Mouse (Mus musculus) limb, embryonic 10.5 days (tissue): ENCODE results near the gene Dnm1. TPM values are rescaled to one million over a fixed set of nuclear protein-coding genes. Genes with fewer than 3 reads are reported as not detected.
"Not testable (repeated sequence)": the region's sequence is repeated elsewhere in the genome, so short reads cannot be mapped to it uniquely, and the experiment has no call there.

Source experiments
- DNase-seq: peaks from one replicate; pipeline ENCODE4 v3.0.0-alpha.2; 2017; ENCODE audit warnings: low spot score
- H3K27ac ChIP-seq: fragments of 300-500 bp; sonication (generic); 2 replicates; pipeline ENCODE4 v1.5.1; 2016; ENCODE audit warnings: mild to moderate bottlenecking
- H3K27me3 ChIP-seq: fragments of 300-500 bp; sonication (generic); 2 replicates; pipeline ENCODE4 v1.6.1; 2016; ENCODE audit warnings: low read depth, mild to moderate bottlenecking; ENCODE audit not compliant: poor library complexity, severe bottlenecking
- H3K36me3 ChIP-seq: fragments of 300-500 bp; sonication (generic); 2 replicates; pipeline ENCODE4 v1.6.1; 2016; ENCODE audit warnings: mild to moderate bottlenecking, moderate library complexity
- H3K4me1 ChIP-seq: fragments of 300-500 bp; sonication (generic); 2 replicates; pipeline ENCODE4 v1.6.1; 2016
- H3K4me3 ChIP-seq: fragments of 300-500 bp; sonication (generic); 2 replicates; pipeline ENCODE4 v1.5.1; 2016; ENCODE audit warnings: mild to moderate bottlenecking, moderate library complexity
- H3K9me3 ChIP-seq: fragments of 300-500 bp; sonication (generic); replicated peaks from 2 replicates; pipeline ENCODE4 v1.6.1; 2016; ENCODE audit warnings: mild to moderate bottlenecking
- WGBS: fragments of 180-500 bp; shearing (Covaris S2); methylation state at CpG from one replicate; pipeline ENCODE4 v1.1.7; 2016; 5-methylcytosine and 5-hydroxymethylcytosine counted together
- polyA plus RNA-seq: library from polyadenylated mRNA; unstranded; fragments of >200 nt; fragmentation: Nextera tagmentation; extraction: Ambion mirVana; gene quantifications from 2 replicates; pipeline ENCODE4 v1.2.1, GENCODE M21; 2016

Gene Dnm1
- polyA plus RNA-seq, 1 experiment from 2014 or later, result 33.6 TPM

DNA sequence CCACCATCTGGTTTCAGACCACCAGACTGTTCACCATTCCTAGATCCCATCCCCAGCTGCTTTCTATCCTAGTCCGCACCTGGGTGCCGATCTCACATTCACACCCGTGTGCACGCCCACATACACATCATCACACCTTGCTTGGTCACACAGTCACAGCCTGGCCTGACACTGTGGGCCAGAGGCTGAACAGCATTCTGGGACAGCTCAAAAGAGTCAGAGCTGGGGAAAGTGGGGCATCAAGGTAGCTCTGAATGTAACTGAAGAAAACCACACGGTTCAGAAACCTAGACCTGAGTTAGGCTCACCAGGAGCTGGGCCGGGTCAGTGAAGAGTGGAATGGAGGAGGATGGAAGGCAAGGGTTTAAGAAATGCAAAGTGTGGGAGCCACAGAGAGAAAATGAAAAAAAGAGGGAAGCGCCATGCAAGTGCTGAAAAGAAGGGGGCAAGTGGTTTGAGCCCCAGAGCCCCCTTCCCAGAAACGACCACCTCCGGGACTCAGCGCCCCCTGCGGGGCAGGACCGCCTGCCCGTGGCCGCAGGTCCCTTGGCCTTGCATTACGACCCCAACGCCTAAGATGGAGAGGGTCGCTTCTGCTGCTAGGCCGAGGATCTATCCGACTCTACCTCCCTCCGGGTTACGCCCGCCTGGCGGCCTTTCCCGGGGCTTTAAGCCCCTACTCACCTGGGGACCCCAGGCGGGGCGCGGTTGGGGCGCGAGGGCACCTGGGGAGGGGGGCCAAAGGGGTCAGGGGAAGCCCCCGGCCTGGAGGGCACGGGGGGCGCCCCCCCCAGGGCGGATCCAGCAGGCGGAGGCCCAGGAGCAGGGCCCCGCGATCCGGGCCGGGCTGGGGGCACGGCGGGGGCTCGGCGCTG is 41.5 kb downstream of the Dnm1 start:
- Histone ChIP-seq H3K9me3 (no peaks in the 10 kb centered on the region), H3K4me3 (peak overlapping the region; percentile 67), H3K4me1 (peaks cover 78% of the 10 kb centered on the region), H3K36me3 (peaks cover 71% of the 10 kb centered on the region), H3K27me3 (no peaks in the 10 kb centered on the region), H3K27ac (peak overlapping the region; percentile 91)
- WGBS, result 7% methylated on average over 42 of the region's 42 CpGs
- peak; percentile 54 for DNase-seq

DNA sequence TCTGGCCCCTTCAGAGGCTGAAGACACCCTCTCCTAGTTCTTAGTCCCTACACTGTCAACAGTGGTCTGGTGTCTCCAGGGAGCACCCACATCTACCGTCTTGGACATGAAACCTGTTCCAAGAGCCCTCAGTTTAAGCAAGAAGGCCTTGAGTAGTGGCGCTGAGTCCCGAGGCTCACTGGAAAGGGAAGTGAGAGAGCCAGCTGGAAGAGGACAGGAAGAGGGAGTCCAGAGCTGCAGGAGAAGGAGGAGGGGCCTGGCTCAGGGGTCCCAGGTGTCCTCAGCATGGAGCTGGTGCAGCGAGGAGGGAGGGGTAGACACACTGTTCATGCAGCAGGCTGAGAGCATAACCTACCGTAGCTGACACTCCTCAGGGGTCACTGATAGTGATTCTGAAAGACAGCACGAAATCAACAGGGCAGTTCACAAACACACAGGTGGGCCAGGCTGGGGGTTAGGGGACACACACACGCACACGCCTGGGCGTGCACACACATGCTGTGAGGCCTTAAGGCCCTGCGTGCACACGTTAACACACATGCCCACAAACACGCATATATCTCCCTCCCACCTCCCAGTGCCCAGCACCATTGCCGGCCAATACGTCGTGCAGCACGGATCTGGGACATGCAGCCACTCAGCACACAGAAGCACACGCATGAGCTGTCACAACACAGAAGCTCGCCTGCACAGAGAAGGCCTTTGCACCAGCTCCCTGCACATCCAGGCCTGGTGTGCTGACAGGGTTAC is 42.9 kb downstream of the Dnm1 start:
- Histone ChIP-seq H3K9me3 (no peaks in the 10 kb centered on the region), H3K4me3 (peak overlapping the region; percentile 67; the same call in 1 of the 2 replicates), H3K36me3 (peaks cover 80% of the 10 kb centered on the region), H3K27ac (peak overlapping the region; percentile 16; the same call in 1 of the 2 replicates), H3K4me1 (peaks cover 69% of the 10 kb centered on the region), H3K27me3 (no peaks in the 10 kb centered on the region)
- 88% methylated on average over 18 of the region's 18 CpGs for WGBS
- no peak for DNase-seq

DNA sequence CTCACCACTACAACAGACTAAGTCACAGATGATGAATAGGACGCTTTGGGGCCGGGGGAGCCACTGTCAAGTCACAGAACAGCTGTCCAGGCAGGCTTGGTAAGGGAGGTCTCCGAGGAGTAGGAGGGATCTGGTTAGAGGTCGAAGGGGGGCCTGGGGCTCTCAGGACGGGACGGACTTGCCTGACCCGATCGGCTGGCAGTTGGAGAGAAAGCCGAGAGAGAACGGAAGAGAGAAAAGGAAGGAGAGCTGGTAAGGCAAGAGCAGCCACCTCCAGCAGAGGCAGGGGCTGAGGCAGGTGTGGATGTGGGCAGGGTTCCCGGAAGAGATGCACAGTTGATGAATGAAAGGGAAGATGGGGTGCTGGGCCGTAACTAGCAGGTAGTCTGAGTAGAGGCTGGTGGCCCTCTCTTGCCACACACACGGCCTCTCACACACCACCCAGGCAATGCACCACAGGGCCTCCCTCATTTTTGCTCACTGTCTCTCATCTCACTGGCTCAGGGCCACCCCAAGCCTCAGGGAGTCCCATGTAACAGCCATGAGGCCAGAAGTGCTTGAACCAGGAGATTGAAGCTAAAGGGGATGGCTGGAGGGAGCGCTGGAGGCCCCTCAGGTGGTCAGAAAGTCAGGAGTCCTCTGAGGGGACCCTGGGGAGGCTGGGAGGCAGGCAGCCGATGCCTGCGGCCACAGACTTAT is 44.1 kb downstream of the Dnm1 start:
- peaks cover 71% of the 10 kb centered on the region for H3K4me1 ChIP-seq
- no peak overlapping the region for H3K4me3 ChIP-seq

DNA sequence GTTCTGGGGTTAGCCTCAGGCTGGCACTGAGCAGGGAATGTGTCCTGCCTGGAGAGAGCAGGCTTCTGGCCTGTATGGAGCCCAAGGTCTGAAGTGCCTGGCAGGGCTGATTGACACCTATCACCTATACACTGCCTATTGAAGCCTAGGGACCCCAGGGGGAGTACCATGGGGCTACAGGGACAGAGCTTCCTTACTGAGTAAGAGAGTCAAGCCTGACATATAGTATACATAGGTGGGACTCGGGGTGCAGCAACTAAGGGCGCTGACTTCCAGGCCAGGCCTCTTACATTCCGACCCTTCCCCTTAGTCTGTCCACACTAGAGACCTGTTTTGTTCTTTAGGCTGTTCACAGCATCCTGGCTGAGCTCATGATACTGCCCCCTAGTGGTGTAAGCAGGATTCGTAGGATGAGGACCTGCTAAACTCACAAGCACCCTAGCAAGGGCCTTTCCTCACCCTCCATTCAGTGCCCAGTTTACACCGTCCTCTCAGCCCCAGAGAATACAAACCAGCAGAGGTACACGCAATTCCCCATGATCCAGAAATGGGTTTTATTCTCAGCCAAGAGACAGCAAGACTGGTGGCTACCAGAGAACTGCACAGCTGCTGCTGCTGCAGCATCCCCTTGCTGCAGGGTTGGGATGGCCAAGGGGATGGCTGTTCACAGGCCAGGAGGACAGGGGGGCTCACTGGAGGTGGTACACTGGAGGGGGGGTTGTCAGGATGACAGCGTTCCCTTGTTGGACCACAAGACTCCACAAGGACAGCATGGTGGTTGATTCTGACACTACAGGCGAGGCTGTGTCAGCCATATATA is 45.0 kb downstream of the Dnm1 start:
- H3K27ac ChIP-seq, result peak overlapping the region; percentile 44; the same call in 1 of the 2 replicates

More for the DNA sequence above, 44.1 kb downstream of the Dnm1 start:
- Histone ChIP-seq H3K27ac (0 out of 2 replicates have a peak overlapping the region, but pooled peaks have one; percentile 16), H3K9me3 (no peaks in the 10 kb centered on the region), H3K27me3 (no peaks in the 10 kb centered on the region), H3K36me3 (peaks cover 83% of the 10 kb centered on the region)
- 87% methylated on average over 16 of the region's 16 CpGs for WGBS
- DNase-seq, result no peak

DNA sequence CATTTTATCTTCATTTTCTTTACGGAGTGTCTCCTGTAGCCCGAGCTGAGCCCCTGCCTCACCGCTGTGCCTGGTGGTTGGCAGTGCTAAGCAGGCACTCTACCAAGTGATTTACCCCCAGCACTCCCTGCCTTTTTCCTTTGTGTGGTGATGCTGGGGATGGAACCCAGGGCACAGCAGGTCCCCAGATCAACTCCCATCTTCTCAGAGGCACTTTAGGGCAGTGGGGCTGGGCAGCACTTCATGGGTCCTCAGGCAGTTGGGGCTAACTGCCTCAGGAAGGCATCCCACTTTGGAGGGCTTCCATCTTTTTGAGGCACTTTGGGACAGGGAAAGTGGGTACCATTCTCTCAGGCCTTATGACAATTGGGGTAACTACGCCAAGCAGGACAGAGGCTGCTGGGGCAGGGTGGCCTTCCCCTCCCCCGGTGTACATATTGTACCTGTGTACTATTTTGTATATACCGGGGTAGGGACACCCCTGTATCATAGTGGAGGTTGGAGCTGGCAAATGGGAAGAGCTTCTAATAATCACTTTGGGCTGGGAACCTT is 45.8 kb downstream of the Dnm1 start:
- H3K4me3 ChIP-seq, result no peak overlapping the region
- 91% methylated on average over 6 of the region's 6 CpGs for WGBS
- H3K36me3 ChIP-seq, result peaks cover 88% of the 10 kb centered on the region
- no peak overlapping the region for H3K27ac ChIP-seq
- H3K9me3 ChIP-seq, result no peaks in the 10 kb centered on the region
- H3K27me3 ChIP-seq, result no peaks in the 10 kb centered on the region
- no peak for DNase-seq
- H3K4me1 ChIP-seq, result peaks cover 59% of the 10 kb centered on the region

More for the DNA sequence above, 45.0 kb downstream of the Dnm1 start:
- Histone ChIP-seq H3K9me3 (no peaks in the 10 kb centered on the region), H3K36me3 (peaks cover 83% of the 10 kb centered on the region), H3K27me3 (no peaks in the 10 kb centered on the region), H3K4me3 (0 out of 2 replicates have a peak overlapping the region, but pooled peaks have one; percentile 8), H3K4me1 (peaks cover 67% of the 10 kb centered on the region)
- 52% methylated on average over 8 of the region's 8 CpGs for WGBS
- peak; percentile 74 for DNase-seq

DNA sequence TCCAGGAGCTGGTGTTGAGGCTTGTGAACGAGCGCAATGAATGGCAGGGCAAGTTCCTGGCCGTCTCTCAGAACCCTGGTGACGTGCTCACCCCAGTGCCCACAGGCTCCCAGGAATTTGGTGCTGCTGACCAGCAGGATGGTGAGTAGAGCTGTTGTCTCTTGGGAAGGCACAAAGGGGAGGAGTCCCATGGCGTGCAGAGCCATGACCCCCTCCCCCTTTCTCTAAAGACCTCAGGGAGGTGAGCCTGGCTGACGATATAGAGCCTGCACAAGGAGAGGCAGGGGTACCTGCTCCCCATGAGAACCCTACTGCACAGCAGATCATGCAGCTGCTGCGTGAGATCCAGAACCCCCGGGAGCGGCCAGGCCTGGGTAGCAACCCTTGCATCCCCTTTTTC is 47.0 kb downstream of the Dnm1 start:
- no peak for DNase-seq
- Histone ChIP-seq H3K4me1 (peaks cover 48% of the 10 kb centered on the region), H3K36me3 (peaks cover 100% of the 10 kb centered on the region), H3K9me3 (no peaks in the 10 kb centered on the region), H3K27ac (peak overlapping the region; percentile 73; the same call in 1 of the 2 replicates), H3K27me3 (no peaks in the 10 kb centered on the region), H3K4me3 (no peak overlapping the region)
- WGBS, result 86% methylated on average over 9 of the region's 9 CpGs

DNA sequence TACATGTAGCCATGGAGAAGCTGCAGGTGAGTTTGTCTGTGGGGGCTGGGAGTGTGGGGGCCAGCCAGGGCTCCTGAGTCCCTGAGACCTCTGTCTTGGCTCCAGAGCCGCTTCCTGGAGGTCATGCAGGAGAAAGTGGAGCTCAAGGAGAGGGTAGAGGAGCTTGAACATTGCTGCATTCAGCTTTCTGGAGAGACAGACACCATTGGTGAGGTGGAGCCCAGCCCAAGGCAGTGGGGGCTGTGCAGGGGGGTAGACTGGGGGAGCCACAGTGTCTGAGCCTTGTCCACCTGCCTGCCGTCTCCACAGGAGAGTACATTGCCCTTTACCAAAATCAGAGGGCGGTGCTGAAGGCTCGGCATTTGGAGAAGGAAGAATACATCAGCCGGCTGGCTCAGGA is 47.5 kb downstream of the Dnm1 start:
- WGBS, result 93% methylated on average over 5 of the region's 5 CpGs
- peak overlapping the region; percentile 73; the same call in 1 of the 2 replicates for H3K27ac ChIP-seq

DNA sequence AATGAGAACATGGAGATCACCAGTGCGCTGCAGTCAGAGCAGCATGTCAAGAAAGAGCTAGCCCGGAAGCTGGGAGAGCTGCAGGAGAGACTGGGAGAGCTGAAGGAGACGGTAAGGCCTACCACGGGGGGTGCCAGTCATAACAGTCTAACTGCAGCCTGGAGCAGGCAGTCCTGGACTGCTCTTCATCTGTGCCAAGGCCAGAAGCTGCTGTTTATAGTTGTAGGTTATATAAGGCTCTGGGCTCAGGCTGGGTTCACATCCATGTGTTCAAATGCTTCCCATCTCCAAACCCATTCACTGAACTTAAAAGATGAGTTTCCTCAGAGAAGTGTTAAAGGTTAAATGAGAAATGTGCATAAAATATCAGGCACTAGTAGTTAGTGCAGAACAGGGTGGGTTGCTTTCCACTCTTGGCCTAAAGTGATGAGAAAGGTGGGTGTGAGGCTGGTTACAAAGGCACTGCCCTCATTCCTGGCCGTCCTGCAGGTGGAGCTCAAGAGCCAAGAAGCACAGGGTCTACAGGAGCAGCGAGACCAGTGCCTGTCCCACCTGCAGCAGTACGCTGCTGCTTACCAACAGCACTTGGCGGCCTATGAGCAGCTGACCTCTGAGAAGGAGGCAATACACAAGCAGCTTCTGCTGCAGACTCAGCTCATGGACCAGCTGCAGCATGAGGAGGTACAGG is 48.8 kb downstream of the Dnm1 start:
- Histone ChIP-seq H3K36me3 (peaks cover 100% of the 10 kb centered on the region), H3K4me3 (no peak overlapping the region), H3K27ac (peak overlapping the region; percentile 73), H3K4me1 (peaks cover 29% of the 10 kb centered on the region), H3K9me3 (no peaks in the 10 kb centered on the region), H3K27me3 (no peaks in the 10 kb centered on the region)
- WGBS, result 59% methylated on average over 8 of the region's 8 CpGs
- peak; percentile 85 for DNase-seq

More for the DNA sequence above, 47.5 kb downstream of the Dnm1 start:
- no peak overlapping the region for H3K4me3 ChIP-seq
- peaks cover 43% of the 10 kb centered on the region for H3K4me1 ChIP-seq
- no peaks in the 10 kb centered on the region for H3K27me3 ChIP-seq
- no peak for DNase-seq
- peaks cover 100% of the 10 kb centered on the region for H3K36me3 ChIP-seq
- no peaks in the 10 kb centered on the region for H3K9me3 ChIP-seq

DNA sequence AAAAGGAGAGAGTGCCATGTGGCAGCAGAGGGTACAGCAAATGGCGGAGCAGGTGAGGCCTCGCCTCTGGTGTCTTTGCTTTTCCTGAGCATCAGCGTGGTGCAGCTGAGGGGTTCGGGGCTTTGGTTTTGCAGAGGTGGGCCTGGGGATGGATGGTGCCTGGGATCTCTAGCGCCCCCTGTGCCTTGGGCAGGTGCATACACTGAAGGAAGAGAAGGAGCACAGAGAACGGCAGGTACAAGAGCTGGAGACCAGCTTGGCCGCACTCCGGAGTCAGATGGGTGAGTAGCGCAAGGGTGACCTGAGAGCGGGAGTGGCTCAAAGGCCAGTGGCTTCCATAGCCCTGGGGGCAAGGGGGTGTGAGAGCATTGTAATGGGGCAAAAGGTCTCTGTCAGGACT is 50.2 kb downstream of the Dnm1 start:
- WGBS, result 89% methylated on average over 10 of the region's 10 CpGs
- DNase-seq, result no peak
- no peak overlapping the region for H3K4me3 ChIP-seq
- H3K36me3 ChIP-seq, result peaks cover 100% of the 10 kb centered on the region
- H3K9me3 ChIP-seq, result no peaks in the 10 kb centered on the region
- H3K4me1 ChIP-seq, result peaks cover 17% of the 10 kb centered on the region
- no peak overlapping the region for H3K27ac ChIP-seq
- H3K27me3 ChIP-seq, result no peaks in the 10 kb centered on the region

DNA sequence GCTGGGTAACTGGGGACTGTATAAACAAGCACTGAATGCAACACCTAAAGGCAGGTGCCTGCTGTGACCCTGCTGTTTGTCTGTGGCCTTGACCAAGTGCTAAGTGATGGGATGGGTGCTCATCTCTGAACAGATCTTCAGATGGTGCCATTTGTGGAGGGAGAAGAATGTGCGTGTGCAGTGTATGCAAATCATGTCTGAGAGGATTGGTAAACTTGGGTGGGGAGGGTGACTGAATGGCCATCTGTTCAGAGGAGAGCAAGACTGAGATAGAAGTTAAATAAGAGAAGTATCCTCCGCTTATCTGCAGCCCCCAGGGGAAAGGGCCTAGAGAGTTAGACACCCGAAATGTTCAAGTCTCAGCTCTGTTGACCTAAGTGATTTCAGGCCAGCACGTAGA is 53.7 kb downstream of the Dnm1 start:
- WGBS, result 95% methylated on average over 4 of the region's 4 CpGs
- peaks cover 95% of the 10 kb centered on the region for H3K36me3 ChIP-seq
- no peaks in the 10 kb centered on the region for H3K27me3 ChIP-seq
- no peak overlapping the region for H3K27ac ChIP-seq
- H3K4me3 ChIP-seq, result no peak overlapping the region
- H3K4me1 ChIP-seq, result peaks cover under 1% of the 10 kb centered on the region
- DNase-seq, result no peak
- no peaks in the 10 kb centered on the region for H3K9me3 ChIP-seq

DNA sequence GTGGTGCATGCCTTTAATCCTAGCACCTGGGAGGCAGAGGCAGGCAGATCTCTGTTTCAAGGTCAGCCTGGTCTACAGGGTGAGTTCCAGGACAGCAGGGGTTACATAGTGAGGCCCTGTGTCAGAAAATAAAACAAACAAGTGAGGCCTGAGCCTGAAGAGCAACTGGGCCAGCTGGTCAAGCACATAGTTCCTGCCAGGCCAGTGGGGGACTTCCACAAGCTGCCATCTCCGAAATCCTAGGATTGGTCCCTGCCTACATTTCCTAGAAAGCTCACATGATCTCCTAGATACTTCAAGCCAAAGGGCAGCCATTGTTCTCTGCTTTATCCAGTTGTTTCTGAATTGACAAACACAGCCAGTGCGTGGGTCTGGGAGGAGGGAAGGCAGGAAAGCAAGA is 57.3 kb downstream of the Dnm1 start:
- not testable (repeated sequence) for H3K4me1 ChIP-seq, H3K27me3 ChIP-seq
- 94% methylated on average over 2 of the region's 2 CpGs for WGBS

More for the DNA sequence above, 57.3 kb downstream of the Dnm1 start:
- H3K9me3 ChIP-seq, H3K27ac ChIP-seq, H3K4me3 ChIP-seq, DNase-seq: not testable (repeated sequence)
- peaks cover 81% of the 10 kb centered on the region for H3K36me3 ChIP-seq
